Mouse (Mus musculus) regulatory T cell (primary cell): Measurements from ENCODE around the gene Zfp605.
"Not testable (repeated sequence)": the region's sequence is repeated elsewhere in the genome, so short reads cannot be mapped to it uniquely, and the experiment has no call there.

Source experiments
- in situ Hi-C: fragments of 300-600 bp; cut with MboI, MseI; formaldehyde crosslinking; loops from one replicate; pipeline ENCODE4 v1.15.1; 2025; ENCODE audit warnings: high pct_unique_total_duplicates

The Zfp605 gene

GRCm38 (mm10) chr5:110106901-110107564, 2.9 kb upstream of the Zfp605 start:
- in situ Hi-C loops = loop anchor here (5.0 to 10.0 kb wide), 4 partner anchors 52 to 242 kb away; partner anchors contain the start of genes Gm15446 and Golga3

- in situ Hi-C loops = loop anchor here (5.0 to 10.0 kb wide), 4 partner anchors 53 to 243 kb away; partner anchors contain the start of genes Gm15446 and Golga3
Observed at GRCm38 (mm10) chr5:110107581-110108304, 2.1 kb upstream of the Zfp605 start, which contains the start of gene Gtpbp6. TSS of gene Gtpbp6 (minus strand) at chr5:110108197.

GRCm38 (mm10) chr5:110108305-110108628, 1.6 kb upstream of the Zfp605 start:
- in situ Hi-C loops = loop anchor here (5.0 to 10.0 kb wide), 4 partner anchors 53 to 243 kb away; partner anchors contain the start of genes Gm15446 and Golga3

DNA sequence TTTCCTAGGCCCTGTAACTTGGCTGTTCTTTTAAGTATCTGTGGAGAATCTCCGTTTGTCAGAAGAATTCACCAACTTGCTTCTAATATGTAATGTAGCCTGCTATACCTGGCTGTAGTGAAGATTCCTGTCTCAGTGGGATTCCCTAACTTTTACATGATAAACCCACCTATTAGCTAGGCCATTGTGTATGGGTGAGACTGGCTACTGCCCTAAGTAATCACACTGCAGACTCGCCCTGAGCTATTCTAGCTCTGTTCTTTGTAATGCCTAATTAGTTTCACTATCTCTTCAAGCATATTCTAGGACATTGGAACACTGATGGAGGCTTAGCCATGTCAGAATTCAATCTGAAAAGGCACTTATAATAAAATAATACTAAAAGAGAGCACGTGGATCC, 12.5 kb downstream of the Zfp605 start:
- in situ Hi-C loops = not testable (repeated sequence)

GRCm38 (mm10) chr5:110135293-110136086, 25.6 kb downstream of the Zfp605 start, which contains the start of gene Chfr:
TSS of gene Chfr (plus strand) at chr5:110135842.
- in situ Hi-C loops = no loop called here

DNA sequence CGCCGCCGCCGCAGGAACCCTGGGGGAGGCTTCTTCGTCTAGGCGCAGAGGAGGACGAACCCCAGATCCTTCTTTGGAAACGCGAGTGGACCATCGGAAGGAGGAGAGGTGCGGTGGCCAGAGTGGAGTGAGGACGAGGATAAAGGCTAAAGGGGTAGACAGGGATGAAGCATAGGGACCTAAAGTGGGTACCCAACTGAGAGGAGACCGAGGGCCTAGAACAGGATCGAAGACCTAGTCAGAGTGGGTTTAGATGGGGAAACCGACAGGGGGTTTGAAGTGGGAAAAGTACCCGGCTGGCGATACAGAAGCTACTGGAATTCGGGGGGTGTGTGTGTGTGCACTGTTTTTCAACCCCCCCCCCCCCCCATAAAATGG, 26.2 kb downstream of the Zfp605 start:
- in situ Hi-C loops = no loop called here

DNA sequence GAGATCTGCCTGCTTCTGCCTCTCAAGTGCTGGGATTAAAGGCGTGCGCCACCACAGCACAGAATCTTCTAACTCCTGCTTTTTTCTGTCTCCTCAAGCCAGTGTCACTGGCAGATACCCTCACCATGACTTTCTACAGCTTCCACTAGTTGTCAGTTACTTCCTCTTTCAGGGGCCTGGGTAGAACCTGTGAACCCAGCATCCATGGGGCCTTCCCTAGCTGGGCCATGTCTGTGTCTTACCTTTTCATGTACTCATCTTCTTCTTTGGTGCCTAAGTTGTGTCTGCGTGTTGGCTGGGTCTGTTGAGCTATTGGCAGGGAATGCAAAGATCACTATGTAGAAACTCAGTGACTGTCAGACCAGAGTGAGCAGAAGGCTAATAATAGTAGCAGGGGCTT, 27.9 kb downstream of the Zfp605 start:
- in situ Hi-C loops = no loop called here

DNA sequence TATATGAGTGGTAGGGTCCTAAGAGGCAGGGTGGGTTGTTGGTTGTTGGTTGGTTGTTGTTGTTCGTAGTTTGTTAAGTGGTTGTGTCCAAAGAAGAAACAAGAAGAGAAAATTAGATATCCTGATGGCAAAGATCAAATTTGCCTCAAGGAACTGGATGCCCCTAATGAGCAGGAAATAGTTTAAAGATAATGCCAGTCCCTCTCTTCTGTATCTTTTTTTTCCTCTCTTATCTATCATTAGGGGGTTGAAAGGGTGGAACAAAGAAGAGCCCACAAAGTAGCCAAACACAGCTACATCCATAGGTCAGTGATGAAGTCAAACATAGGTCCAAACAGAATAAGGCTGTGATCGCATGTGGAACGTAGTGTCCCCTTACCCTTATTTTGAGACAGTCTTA, 29.4 kb downstream of the Zfp605 start:
- in situ Hi-C loops = no loop called here

- in situ Hi-C loops = no loop called here
Observed at GRCm38 (mm10) chr5:110140424-110140823, 30.5 kb downstream of the Zfp605 start.

DNA sequence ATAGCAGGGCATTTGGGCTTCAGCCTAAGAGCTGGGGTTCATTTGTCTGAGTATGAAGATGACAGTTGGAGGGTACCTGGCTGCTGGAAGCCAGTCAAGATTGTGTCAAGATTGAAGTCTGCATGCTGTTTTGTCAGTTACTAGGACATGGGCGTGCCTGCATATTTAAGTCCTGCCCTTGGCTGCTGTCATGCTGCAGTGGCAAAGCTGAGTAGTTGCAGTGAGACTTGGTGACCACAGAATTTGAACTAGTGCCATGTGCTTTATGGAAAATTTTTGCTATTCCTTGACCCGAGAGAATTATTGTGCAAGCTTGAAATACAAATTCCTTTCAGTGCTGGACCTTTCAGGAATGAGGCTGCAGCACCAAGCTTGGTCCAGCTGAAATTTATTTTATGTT, 32.4 kb downstream of the Zfp605 start:
- in situ Hi-C loops = no loop called here

DNA sequence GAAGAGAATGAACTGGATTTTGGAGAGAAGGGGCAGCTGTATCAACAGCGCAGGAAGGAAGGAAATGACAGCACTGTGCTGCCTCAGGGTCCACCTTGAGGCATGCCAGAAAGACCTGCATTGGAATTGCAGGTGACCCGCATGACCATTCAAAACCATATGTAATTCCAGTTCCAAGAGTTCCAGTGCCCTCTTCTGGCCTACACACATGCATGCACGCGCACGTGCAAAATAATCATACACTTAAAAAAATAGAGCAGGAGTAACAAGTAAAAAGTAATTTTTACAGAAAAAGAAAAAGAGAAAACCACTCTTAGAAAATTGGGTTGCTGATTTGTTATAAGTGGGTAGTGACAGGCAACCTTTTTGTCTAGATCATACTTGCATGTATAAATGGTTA, 33.1 kb downstream of the Zfp605 start:
- in situ Hi-C loops = no loop called here

- in situ Hi-C loops = no loop called here
Observed at GRCm38 (mm10) chr5:110169374-110169773, 59.5 kb downstream of the Zfp605 start.

- in situ Hi-C loops = loop anchor here (5.0 kb wide), 1 partner anchor 69 kb away; the partner anchor contains the start of gene Gtpbp6
Observed at GRCm38 (mm10) chr5:110176362-110177020, 66.6 kb downstream of the Zfp605 start, which contains the start of gene Golga3. TSS of gene Golga3 (plus strand) at chr5:110176701.

- in situ Hi-C loops = loop anchor here (5.0 kb wide), 1 partner anchor 70 kb away; the partner anchor contains the start of gene Gtpbp6
Observed at GRCm38 (mm10) chr5:110177021-110177420, 67.1 kb downstream of the Zfp605 start.

DNA sequence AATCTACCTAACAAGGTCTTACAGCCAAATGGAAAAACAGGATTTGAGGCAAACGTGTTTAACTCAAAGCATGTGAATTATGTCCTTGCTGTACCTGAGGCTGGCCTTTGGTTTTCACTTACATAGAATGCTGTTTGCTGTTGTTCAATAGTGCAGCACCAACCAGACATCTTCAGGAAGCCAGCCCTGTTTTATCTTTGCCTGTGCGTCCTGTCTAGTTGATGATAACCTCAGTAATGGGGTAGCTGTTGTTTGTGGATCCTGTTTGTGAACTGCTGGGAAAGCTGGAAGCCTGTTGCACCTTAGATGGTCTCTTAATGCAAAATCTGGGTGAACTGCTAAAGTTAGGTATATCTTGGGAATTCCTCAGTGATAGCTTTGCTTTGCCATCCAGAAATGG, 68.7 kb downstream of the Zfp605 start:
- in situ Hi-C loops = loop anchor here (5.0 kb wide), 1 partner anchor 71 kb away; the partner anchor contains the start of gene Gtpbp6
